Mouse (Mus musculus) erythroblast, embryonic 14.5 days (primary cell): ENCODE measurements around the gene Elmo3.

Source experiments
- GATA1 ChIP-seq: IDR thresholded peaks from 2 replicates; pipeline ENCODE4 v1.6.1; 2012; ENCODE audit warnings: low read length, inconsistent platforms, mixed read lengths
- TAL1 ChIP-seq: IDR thresholded peaks from 3 replicates; pipeline ENCODE4 v1.6.1; 2012; ENCODE audit warnings: low read length, inconsistent platforms, mixed read lengths

DNA sequence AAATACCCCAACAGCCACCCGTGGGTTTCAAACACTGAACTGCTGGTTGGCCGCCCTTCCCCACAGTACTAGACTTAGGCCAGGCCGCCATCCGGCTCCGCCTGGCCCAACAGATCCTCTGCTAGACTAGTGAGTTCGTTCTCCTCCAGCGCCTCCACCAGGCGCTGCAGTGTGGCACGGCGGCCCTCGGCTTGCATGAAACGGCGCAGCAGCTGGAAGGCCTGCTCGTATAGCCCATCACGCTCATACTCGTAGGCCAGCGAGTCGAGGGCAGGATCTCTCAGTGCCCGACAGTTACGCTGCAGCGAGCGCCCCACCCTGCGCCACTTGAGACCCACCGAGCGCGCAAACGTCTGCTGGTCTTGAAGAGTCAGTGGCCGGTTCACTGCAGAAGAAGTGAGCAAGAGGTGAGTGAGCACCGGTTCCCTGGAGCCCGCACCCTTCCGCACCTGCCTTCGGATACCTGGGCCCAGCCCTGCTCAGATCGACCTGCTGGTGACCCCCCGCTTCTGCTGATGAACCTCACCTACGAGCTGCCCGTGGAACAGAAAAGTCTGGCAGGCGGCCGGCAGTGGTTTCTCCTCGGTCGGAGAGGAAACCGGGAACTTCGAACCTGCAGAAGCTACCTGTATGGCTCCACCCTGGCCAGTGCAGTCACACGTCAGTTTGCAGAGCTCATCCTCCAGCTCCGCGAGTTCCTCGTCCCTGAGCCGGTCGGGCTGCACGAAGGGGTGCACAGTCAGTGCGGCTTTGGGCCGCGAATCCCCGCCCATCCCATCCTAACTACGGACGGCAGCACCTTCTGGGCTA lies 46.3 kb upstream of the Elmo3 start:
- TF ChIP-seq GATA1 (no peak), TAL1 (no peak)
